Mouse (Mus musculus) right cerebral cortex, postnatal 36 days (tissue): ENCODE results near the gene Rgcc.

ENCODE experiments used
- DNase-seq, 2 experiments: peaks; one replicate each; pipeline ENCODE4 v3.0.0; 2022; ENCODE audit warnings: low spot score in 2 of 2, mixed read lengths in 1 of 2

Gene Rgcc

GRCm38 (mm10) chr14:79278927-79279326 is 22.5 kb downstream of the Rgcc start:
- no peak for DNase-seq

DNA sequence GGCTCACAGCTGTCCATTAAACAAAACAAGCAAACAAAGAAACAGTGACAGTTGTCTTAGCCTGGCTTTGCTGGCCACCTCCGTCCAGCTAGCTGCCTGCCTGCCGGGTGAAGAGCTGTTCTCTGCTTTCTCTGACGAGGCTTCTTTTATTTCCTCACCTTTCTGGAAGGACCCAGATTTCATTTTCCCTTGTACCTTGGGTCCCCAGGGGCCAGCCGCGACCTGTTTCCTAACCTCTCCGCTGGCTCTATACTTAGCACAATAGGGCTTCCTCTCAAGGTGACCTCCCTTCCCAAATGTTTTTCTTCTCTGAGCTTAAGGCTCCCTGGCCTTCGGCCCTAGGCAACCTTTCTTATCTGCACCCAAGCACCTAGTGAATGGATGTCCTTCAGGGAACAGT is 23.5 kb downstream of the Rgcc start:
- no peak for DNase-seq

DNA sequence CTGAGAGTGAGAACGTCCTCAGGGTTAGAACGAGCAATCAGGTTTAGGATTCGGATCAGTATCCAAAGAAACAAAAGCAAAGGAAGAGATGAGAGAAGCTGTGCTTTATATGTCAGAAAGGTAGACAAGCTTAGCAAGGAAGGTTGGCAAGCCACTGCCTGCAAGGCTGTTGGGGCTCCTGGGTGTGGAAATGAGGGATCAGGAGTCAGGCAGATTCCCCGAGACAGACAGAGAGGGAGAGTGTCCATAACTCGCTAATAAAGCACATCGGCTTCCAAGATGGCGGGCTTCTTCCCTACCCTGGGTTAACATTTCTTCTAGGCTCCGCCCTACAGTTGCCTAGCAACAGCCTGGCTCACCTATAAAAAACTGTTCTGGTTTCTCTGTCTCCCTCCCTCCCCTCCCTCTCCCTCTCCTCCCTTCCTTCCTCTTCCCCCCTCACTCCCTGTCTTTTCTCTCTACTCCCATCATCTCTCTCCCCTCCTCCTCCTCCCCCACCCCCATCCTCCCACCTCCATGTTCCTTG is 25.5 kb downstream of the Rgcc start:
- DNase-seq = no peak

DNA sequence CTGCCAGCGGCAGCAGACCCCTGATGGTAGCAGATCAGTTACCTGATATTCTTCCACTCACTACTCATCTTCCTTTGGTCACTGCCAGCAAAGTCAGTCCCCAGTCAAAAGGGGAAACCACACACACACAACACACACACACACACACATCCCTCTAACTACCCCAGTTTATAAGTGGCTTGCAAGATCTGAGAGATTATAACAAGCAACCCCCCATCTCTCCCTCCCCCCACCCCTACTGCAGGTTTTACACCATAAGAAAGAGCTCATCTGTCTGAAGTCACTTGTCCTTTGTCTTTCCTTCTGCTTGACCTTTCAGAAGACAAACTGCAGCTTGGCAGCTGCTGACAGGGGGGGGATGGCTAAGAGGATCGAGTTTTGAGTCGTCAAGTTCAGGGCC is 26.0 kb downstream of the Rgcc start:
- no peak for DNase-seq

DNA sequence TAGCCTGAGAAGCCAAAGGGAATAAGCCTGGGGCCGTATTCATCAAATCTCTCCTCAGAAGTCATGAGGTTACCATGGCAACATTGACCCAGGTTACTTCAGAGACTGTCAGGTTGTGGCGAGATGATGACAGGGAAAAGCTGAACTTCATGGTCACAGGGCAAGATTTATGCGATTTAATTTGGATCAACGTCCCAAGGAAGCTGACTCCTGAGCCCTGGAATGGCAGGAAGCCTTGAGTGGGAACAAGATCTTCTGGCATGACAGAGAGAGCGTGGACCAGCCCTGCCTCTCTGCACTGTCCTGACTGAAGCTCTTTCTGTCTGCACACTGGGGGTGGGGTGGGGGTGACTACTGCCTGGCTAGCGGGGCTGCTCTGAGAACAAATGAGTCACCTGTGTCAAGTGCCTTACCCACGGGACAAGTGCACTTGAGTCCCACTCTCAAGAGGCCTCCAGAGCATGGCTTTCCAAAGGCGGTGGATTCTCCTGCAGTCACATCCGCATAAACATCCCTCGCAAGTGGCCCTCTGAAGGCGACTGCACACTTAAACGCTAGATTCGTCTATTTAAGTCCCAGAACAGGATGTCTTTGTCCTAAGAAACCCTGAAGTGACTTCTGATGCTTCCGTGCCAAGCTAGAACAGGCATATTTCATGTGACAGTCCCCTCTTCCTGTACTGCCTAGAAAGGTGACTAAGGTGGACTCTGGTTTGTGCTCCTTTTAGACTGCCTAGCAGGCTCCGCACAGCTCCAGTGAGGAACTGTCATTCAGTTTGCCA is 27.6 kb downstream of the Rgcc start:
- DNase-seq = no peak

- no peak for DNase-seq
These were observed 28.5 kb downstream of the Rgcc start for GRCm38 (mm10) chr14:79272991-79273390.

DNA sequence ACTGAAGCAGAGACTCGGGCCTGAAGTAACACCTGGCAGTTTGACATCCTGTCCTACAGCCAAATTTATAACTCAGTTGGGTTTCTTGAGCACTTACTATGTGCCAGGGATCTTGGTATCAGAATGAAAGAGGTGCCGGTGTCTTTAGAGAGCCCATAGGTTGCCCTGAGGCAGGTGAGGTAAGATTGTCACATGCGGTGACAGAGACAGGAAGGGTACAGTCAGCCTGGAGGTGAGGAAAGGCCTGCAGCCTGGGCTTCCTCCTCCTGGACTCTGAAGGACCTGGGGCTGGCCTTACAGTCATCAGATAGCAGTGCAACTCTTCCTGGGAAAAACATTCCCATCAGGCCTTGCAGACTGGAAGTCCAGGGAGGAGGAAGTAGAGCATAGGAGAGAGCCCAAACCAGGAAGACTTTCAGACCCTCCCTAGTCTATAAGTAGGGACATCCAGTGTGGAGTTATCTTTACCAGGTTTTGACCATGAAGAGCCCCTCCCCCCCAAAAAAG is 29.2 kb downstream of the Rgcc start:
- DNase-seq = no peak

GRCm38 (mm10) chr14:79269551-79269950 is 31.9 kb downstream of the Rgcc start:
- no peak for DNase-seq

DNA sequence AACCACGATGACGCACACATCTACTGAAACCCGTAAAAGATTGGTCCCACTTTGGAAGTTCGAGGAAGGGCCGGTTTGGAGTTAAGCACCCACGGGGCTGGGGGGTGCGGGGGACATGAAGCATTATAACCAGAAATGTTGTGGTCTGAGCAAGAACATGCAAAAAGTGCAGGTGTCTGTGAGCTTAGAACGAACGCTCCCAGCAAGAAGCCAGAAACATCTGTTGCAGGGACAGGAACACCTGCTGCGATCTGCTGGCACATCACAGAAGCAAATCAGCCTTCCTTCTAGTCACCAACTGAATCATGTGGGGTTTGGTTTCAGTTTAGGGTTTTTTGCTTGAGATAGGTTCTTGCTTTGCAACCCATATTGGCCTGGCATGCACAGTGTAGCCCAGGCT is 33.6 kb downstream of the Rgcc start:
- no peak for DNase-seq

GRCm38 (mm10) chr14:79267382-79267781 is 34.1 kb downstream of the Rgcc start:
- no peak for DNase-seq

GRCm38 (mm10) chr14:79266408-79266807 is 35.0 kb downstream of the Rgcc start:
- DNase-seq = no peak

GRCm38 (mm10) chr14:79265738-79266137 is 35.7 kb downstream of the Rgcc start:
- DNase-seq = no peak

- no peak for DNase-seq
These were observed 38.1 kb downstream of the Rgcc start for GRCm38 (mm10) chr14:79263321-79263720.

- DNase-seq = peak in 1 of 2 experiments; percentile 22
These were observed 38.8 kb downstream of the Rgcc start for GRCm38 (mm10) chr14:79262677-79263076.

GRCm38 (mm10) chr14:79259062-79259779 is 42.2 kb downstream of the Rgcc start:
- no peak for DNase-seq

DNA sequence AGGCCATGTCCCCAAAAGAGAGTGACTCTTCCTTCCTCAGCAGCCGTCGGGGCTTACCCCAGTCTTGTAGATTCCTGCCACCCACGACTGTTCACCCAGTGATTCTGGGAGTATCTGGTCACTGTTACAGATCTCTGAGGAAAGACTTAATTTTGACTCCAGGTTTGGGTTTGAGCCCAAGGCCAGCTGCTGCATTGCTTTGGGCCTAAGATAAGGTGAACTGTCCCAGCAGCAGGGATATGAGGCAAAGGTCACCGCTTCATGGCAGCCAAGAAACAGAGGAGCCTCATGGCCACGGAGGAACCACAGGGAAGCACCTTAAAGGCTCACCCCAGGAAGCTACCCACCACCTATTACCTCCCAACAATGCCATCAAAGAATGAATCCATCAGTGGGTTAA is 44.8 kb downstream of the Rgcc start:
- DNase-seq = no peak

DNA sequence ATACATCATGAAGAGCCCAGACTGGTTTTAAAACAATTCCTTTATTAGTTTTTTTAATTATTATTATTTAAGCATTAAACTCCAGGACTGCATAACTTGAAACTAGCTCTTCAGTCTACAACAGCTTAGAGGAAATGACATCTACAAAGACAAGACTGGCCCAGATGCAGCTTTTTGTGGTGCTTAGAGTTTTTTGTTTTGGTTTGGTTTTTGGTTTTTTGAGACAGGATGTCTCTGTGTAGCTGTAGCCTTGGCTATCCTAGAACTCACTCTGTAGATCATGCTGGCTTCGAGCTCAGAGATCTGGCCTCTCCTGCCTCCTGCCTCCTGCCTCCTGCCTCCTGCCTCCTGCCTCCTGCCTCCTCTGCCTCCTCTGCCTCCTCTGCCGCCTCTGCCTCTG is 45.7 kb downstream of the Rgcc start:
- no peak for DNase-seq

DNA sequence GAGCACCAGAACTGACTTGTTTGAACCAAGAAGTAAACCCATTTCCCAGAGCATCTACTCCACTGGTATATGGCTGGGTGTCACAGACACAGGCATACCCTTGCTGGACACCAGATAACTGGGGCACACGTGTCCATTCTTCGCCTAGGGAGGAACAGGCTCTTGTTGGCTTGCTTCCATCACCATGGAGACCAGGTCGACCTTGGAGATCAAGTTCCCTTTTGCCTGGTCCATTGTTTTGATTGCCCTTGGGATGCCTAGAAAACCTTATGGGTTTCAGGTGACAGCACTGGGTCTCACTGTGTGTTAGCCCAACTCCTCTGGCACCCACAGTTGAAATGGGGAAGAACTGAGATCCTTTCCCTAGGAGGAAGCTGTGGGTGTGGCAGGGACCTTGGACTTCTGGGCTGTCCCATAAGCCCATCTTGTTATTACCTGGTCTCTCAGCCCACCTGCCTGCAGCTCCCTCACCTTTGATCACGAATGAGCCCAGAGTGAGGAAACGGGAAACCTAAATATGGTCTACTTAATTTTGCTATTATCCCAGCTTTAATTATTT is 49.6 kb downstream of the Rgcc start:
- DNase-seq = no peak

- DNase-seq = no peak
These were observed 56.9 kb downstream of the Rgcc start for GRCm38 (mm10) chr14:79244571-79244970.

DNA sequence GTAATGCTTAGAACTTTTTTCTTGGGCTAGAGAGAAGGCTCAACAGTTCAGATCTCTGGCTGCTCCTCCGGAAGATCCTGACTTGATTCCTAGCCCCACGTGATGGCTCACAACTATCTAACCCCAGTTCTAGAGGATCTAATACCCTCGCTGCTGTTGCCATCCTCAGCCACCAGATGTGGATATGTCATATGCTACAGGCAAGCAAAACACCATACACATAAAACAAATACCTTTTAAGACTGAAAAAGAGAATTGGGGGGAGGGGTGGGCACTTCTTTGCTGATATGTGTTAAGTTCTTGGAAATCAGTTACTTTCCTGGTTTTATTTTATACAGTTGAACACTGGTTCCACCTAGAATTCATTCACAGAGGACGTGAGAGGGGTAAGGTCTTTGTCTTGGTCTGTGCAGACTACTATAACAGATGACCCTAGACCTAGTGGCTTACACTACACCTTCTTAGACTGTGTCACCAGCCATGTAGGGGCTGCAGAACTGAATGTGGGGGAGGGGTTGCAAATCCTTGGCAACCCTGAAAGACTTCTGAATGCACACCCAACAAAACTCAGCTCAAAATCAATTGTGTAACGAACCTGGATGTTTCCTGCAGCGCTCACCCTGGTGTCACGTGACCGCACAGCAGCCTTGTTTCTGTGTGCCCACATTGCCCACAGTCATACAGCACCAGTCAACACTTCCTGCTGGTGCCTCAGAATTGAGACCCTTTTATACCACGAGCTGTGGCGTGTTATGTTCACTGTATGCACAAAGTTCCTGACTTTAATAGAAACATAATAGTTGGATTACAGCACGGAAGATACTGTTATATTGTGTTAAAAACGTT is 58.2 kb downstream of the Rgcc start:
- no peak for DNase-seq

- no peak for DNase-seq
These were observed 59.1 kb downstream of the Rgcc start for GRCm38 (mm10) chr14:79242386-79242720.
